Mouse (Mus musculus) right cerebral cortex, postnatal 36 days (tissue): ENCODE data around the gene Adcy9.

Experiments used
- DNase-seq, 2 experiments: peaks; one replicate each; pipeline ENCODE4 v3.0.0; 2022; ENCODE audit warnings: low spot score in 2 of 2, mixed read lengths in 1 of 2

The Adcy9 gene

DNA sequence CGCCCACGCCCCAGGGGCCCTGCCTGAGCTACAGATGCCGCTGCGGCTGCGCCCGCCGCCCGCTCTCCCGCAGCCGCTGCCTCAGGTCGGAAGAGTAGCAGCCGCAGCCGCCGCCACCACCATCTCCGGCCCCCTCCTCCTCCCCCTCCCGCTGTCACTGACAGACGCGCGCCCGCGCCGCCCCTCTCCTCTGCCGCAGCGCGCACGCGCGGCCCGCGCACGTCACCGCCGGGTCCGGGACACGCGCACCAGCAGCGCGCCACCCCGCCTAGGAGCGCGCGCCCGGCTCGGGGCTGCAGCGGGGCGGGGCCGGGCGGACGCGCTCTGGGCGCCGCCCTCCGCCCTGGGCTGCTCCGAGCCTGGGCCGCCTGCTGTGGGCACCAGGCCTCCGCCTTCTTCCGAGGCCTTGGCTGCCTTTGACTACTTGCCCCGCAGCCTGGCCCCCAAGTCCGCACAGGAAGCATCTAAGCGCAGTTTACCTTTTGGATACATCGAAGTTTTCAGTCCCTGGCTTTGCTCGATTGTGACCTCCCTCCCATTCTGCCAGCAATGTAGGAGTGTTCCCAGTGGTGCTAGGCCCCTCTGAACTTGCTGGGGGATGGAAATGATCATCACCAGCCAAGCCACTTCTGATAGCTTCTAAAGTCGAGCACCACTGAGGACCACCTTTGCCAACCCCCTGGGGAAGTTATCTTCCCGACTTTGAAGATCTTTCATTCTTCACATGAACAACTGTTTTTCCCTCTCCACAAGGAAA is at the start of gene Adcy9:
Gene Adcy9 (minus strand): TSS at position 201 of the 757 bp plus-strand sequence.
- DNase-seq = peak; percentile 86 to 91

DNA sequence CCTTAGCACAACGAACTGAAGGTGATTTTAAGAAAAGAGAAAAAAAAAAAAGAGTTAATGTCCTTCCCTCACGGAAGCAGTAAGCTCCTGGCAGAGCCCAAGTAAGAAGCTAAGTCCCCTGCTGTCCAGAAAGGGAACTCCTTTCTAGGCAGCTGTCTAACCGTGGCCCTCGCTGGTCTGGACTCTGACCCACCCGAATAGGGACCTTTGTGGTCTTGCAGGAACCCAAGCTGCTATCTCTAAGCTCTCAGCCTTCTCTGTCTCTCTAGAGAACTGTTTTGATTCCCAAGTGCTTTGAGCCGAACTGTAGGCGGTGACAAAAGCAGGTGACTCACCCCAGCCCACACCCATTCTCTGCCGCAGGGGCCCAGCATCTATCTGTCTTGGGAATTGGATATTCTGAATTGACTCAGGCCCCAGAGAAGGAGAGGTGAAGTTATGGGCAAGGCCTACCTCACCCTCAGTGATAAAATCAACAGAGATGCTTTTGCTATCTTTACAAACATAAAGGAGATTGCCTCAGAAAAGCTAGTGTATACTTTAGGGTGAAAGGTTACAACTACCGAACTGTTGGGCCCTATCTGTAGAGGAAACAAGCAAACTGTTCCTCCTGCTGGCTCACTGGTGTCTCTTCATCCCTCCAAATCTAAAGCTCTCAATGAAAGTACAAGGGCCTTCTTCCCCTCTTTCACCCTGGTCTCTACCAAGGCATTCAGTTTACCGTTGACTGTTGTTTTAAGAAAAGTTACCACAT is 49.5 kb upstream of the Adcy9 start:
- DNase-seq = no peak

DNA sequence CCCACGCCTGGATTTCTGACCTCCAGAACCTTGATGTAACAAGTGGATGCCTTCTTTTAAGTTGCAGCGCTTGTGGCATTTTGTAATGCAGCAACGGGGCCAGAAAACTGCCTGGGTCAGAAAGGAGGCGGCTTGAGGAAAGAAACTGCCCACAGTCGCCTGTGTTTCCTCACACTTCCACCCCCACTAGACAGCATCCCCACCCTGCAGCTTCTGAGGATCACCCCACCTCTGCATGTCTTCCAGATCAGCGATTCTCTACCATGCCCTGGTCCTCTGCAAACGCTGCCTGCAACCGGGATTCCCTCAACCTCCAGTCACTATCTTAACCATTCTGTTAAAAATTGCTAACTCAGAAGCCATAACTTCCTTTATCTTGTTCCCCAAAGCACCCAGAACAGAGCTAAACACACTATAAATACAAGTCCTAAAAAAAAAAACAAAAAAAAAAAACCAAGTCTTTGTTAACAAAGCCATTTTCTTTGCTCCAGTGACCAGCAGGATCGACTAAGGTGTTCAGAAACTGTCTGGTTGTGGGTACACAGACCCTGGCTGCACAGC is 44.3 kb upstream of the Adcy9 start:
- no peak for DNase-seq

DNA sequence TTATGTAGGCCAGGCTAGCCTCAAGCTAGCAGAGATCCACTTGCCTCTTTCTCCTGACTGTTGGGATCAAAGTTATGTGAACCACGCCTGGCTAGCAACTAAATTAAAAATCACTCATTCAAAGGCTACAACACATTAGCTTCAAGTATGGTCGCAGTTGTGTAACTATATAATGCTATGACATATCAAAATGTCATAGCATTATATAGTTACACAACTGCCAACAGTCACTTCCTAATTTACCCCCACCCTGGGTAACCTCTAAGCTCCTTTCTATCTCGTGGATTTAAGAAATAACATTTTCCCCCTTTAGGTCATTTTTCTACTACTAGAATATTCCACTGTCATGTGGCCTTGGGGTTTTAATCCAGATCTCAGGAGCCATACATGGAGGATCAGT is 37.6 kb upstream of the Adcy9 start:
- DNase-seq = no peak

DNA sequence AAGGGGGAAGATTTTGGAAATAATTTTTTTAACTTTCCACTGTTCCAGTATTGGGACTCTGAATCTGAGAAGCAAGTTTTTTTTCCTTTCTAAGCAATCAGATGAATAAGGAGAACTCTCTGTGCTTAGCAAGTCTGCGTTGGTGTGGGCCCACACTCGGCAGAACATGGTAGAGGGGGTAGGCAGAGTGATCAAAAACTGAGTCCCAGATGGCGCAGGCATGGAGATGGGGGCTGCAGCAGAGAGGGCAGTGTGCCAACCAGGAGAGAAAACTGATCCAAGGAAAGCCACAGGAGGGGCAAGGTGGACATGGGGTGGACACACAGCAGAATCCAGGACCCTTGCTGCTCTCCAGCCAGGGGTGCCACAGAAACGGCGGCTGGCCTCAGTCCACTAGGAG is 36.1 kb upstream of the Adcy9 start:
- peak; percentile 78 to 85 for DNase-seq

DNA sequence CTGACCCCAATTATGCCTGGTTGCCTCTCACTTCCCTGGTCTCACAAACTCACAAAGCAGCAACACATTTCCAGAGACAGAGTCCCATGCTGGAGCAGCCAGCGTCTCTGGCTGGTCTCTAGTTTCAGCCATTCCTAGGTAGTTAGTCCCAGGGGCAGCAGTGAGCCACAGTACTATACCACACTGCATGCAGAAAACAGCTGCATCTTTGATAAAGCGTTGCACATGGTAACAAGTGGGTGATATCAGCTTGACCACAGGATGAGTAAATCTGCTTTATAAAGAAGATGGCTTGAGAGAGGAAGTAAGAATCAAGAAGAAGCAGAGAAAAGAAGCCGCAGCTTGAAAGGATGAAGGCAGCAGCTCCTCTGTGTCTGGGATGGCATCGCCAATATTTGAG is 35.4 kb upstream of the Adcy9 start:
- no peak for DNase-seq

DNA sequence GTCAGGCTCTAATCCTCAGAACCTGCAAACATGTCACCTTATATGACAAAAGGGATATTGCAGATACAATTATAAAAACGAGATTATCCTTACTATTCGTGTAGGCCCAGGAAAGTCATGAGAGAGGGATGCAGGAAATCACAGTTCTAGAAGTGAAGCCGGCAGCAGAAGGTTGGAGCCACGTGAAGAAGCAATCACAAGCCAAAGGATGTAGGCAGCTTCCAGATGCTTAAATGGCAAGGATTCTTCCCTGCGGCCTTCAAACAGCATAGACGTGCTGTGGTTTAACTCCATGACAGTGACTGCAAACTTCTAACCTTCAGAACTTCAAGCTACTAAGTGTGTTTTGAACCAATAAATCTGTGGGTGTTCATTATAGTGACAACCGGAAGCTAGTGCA is 34.3 kb upstream of the Adcy9 start:
- DNase-seq = peak; percentile 51 to 56

DNA sequence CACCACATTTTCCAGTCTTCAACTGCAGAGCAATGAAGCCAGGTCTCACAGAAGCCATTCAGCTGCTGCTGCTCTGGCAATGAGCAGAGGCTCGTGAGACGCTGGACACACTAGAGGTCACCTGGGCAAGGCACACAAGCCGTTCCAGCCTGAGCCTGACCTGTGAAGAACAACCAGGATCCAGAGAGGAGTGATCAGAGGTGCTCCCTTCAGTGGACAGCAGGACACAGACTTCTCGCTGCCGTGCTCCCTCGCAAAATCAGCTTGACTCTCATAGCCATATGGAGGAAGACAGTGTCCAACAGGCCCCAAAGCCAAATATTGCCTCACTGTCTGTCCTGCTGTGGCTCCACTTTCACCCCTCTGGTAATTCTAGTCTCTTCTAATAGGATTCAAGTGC is 29.1 kb upstream of the Adcy9 start:
- DNase-seq = no peak

DNA sequence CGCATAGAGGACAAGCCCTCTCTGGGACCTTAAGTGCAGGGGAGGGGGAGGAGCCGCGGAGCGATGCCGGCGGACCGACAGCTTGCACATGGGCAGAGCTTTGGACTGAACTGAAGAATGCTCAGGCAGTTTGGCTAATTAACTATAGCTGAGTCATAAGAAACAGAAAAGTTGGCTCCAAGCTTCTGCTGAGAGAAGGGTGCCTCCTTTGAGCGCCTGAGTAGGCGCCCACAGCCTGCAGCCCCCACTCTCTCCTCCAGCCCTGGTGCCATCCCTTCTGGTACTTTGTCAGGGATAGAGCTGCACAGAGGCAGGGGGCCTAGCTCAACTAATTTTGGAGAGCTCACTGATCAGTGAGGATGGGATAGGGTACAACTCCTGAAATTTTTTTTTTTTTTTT is 27.9 kb upstream of the Adcy9 start:
- DNase-seq = peak; percentile 67 to 73

DNA sequence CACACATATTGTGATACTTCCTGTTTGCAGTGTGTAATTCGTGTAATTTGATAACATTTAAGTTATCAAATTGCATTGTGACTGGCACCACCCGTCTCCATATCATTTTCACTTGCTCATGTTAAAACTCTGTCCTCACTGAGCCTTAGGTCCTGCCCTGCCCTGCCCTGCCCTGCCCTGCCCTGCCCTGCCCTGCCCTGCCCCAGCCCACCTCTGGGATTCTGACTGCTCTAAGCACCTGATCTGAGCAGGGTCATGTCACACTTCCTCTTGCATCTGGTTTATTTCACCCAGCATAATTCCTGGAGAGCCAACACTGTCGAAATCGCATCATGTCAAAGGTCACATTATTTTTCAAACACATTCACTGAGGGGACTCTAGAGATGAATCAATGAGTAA is 26.1 kb upstream of the Adcy9 start:
- no peak for DNase-seq

DNA sequence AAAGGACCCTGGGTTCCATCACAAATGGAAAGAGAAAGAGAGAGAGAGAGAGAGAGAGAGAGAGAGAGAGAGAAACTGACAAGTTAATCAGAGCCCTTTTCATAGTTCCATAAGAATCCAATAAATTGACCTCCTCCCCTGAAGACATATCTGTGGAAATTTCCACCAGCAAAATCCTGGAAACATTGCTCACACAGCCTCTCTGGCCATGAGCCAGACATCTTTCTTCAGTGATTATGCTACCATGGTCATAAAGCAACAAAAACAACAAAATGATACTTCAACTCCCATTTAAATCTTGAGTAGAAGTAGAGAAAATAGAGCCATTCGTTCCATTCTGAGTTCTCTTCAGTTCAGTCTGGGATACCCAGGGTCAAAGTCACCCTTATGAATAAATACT is 24.1 kb upstream of the Adcy9 start:
- DNase-seq = no peak

DNA sequence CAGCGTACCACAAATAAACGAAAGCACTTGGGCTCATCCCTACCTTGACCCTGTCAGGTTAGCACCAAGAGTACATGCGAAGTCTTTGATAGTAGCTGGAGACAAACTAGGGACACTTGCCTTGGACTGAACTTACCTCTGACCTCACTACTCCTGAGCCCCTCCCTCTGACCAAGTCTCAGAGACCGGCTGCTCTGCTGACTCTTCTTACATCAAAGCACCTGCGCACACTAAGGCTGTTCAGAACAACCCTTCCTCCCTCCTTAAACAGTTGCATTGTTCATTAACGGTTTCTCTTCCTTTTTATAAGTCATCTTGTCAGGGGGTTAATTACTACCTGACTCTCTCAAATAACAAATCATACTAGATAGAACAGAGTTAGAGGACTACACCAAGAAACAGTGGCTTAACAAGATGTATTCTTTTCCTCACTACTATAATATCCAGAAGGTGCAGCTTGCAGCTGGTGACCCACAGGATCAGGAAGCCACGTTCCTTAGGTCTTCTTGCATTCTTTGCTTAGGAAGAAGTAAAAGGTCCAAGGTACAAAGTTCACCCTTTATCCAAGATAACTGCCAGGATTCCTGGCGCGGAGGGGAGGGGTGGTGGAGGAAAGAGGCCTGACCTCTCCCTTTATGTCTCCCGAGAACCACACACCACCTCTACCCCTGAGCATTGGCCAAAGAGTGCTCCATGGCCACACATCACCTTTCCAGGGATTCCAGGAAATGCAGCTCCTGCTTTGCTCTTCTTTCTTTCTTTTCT is 19.2 kb upstream of the Adcy9 start:
- DNase-seq = no peak

DNA sequence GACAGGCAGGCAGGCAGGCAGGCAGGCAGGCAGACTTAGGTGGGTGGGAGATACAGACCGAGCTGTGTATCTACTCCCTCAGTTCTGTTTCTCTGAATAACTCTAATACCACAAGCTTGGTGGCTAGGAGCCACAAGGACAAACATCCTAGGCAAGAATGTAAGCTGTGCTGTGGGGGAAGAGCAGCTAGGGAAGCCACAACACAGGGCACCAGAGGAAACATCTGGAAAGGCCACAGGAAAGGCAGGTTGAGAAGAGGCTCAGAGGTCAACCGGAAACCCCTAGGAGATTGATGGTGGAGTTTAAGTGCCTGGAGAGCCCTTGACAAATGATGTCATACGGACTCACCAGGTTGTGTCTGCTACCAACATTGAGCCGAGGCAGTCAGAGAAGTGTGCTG is 16.4 kb upstream of the Adcy9 start:
- no peak for DNase-seq

DNA sequence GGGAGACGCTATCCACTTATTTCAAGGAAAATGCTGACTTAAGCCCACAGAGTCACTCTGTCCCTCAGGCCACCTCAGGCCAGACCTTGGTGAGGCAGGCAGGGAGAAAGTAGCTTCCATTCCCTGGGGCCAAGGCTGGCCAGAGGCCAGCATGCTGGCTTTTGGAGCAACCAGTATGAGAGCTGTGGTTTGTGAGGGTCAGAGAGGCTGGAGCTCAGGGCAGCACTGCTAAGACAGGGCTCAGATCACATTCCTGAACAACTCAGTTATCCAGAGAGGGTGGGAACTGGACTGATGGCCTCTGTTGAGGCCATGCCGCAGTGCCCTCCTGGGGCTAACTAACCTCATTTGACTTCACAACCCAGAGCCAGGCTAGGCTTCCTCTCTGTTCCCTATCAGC is 15.1 kb upstream of the Adcy9 start:
- no peak for DNase-seq

DNA sequence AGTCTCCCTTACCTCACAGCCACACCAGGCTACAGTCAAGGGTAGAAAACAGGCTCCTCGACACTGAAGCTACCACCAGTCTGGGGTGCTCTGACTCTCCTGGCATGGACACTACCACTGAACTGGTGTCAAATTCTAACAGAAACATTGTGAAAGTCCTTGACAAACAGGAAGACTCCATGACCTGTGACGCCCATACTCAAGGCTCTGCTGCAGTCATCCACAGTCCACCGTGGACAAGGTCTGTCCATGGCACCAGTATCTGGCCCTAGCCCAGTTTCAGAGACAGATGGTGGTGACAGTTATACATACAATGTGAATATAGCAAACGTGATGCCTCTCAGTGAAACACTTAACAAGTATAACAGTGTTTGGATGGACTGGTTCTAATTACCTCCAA is 11.5 kb upstream of the Adcy9 start:
- no peak for DNase-seq

DNA sequence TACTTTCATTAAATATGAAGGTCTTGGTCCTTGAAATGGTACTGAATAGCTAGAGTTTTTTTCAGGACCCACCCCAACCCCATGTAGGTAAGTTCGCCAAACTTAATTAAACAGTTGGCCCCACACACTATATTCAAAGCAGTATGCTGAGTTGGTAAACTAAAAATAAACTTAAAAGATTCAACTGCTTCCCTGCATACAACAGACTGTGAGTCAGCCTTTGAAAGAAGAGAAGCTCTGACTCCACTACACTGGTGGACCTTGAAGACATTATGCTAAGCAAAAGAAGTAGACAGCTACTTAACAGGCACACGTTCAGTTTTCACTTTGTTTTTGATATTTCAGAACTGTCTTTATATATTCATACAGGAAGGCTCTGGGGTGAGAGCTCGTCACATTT is 10.7 kb upstream of the Adcy9 start:
- DNase-seq = no peak

DNA sequence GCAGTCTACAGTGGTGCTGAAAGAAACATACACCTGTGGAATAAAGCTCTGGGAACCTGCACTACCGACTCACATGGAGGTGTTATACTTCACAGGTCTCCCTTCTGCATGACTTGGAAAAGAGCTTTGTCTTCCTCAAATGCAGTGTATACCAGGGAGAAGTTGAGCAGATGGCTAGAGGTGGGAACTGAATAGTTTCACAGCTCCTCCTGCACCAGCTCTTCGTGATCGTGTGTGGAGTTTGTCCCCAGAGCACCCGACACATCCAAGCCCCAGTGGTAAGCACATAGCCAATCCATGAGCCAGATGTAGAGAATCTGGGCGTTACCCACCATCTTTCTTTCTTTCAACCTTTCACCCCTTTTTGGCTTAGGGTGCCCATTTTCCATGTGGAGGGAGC is 9.9 kb upstream of the Adcy9 start:
- peak in 1 of 2 experiments; percentile 54 for DNase-seq

DNA sequence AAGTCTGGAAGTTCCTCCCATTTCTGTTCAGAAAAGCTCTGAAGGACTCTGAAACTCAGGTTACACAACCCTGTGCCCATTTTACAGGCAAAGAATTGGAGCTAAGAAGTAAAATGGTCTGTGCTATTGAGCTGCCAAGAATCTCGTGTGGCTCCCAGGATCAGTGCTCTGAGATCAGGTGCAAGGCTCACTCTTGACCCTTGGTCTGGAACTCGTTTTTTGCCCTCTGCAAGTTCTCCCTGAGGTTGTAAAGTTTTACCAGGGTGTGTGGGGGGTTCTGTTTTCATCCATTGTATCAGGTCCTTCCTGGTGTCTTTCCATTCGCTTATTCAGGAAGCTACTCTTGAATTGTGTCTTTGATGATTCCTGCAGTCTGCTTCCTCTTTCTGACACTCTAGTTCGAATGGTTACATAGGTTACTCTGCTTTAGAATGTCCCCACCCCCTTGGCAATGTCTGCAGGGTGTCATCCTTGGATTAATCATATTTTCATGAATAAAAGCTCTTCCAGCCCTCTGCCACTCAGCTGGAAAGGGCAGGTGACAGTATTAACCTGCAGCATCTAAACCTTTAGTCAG is 5.4 kb upstream of the Adcy9 start:
- DNase-seq = no peak

DNA sequence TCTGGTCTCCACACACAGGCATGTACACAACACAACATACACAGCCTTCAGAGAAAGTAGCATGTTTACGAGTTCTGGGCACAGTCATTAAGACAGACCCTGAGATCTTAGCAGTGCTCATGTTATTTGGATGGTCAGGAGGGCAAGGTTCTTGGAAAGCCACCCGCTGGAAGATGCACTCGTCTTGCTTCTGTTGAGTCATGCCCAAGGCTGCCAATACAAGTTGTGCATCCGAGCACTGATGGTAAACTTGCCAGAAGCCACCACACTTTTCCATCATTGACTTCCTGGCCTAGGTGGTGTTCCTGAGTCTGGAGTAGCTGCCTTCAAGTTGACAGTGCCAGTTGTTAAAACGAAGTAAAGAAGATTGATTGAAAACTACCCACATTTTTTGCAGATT is 3.3 kb upstream of the Adcy9 start:
- no peak for DNase-seq

DNA sequence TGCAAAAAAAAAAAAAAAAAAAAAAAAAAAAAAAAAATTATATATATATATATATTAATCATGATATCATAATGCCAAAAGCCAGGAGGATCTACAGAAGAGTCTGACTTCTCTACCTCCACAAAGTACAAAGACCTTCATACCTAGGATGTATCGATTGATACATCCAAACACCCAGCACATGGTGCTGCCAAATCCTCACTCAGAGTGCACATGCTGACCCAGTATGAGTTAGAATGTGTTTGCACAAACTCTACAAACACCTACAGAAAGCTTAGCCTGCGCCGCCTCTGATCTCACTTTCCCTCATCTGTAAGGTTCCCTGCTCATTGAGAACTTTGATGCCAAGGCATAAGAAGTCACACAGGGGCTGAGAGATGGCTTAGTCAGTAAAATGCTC is 2.7 kb upstream of the Adcy9 start:
- DNase-seq = no peak

DNA sequence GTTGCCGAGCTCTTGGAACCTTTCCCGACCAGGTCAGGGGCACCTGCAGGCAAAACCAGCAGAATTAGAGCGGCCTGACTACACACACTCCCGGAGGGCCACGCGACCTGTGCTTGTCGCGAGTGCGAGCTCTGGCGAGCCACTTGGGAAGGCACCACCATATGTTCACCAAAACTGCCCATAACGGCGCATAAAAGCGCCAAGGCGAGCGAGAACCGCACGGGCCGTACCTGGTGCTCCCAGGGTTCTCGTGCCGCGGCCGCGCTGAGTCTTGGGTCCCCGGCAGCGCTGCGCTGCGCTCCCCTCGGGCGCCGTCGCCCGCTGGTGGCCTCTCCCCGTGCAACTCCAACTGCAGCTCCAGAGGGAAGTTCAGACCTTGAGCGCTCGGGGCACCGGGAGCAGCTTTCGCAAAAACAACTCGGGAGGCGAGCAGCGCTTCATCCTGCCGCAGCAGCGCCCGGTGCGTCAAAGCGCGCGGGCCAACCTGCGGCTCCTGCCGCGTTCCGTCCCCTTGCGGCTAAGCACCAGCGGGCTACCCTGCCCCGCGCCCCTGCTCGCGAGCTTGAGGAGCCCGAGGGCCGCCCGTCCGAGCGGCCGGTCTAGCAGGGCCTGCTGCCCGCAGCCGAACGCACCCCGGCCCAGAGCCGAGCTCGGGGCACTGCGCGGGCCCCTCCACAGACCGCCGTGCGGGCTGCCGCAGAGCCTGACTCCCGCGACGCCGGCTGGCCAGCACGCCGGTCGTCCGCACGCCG is 576 bp downstream of the Adcy9 start:
- DNase-seq = peak; percentile 33 to 35
